Mouse (Mus musculus) midbrain, embryonic 15.5 days (tissue): ENCODE data around the gene Tmem222. TPM values are rescaled to one million over a fixed set of nuclear protein-coding genes. Genes with fewer than 3 reads are reported as not detected.

Experiments
- ATAC-seq: fragments of 200-750 bp; cut with Nextera tagmentation; replicated peaks from 2 replicates; pipeline ENCODE4 v1.8.0; 2017; ENCODE audit warnings: moderate TSS enrichment
- H3K27ac ChIP-seq: fragments of 300-500 bp; sonication (generic); 2 replicates; pipeline ENCODE4 v1.5.1; 2015; ENCODE audit warnings: mild to moderate bottlenecking, inconsistent platforms
- H3K27me3 ChIP-seq: fragments of 300-500 bp; sonication (generic); replicated peaks from 2 replicates; pipeline ENCODE4 v1.6.1; 2015; ENCODE audit warnings: inconsistent platforms
- H3K36me3 ChIP-seq: fragments of 300-500 bp; sonication (generic); replicated peaks from 2 replicates; pipeline ENCODE4 v1.6.1; 2015; ENCODE audit warnings: inconsistent platforms
- H3K4me1 ChIP-seq: fragments of 300-500 bp; sonication (generic); 2 replicates; pipeline ENCODE4 v1.6.1; 2015; ENCODE audit warnings: inconsistent platforms
- H3K4me2 ChIP-seq: fragments of 300-500 bp; sonication (generic); 2 replicates; pipeline ENCODE4 v1.6.1; 2015; ENCODE audit warnings: inconsistent platforms, mild to moderate bottlenecking, moderate library complexity
- H3K4me3 ChIP-seq: fragments of 300-500 bp; sonication (generic); 2 replicates; pipeline ENCODE4 v1.5.1; 2015; ENCODE audit warnings: mild to moderate bottlenecking, inconsistent platforms
- H3K9ac ChIP-seq: fragments of 300-500 bp; sonication (generic); 2 replicates; pipeline ENCODE4 v1.6.1; 2015; ENCODE audit warnings: mild to moderate bottlenecking, inconsistent platforms
- H3K9me3 ChIP-seq: fragments of 300-500 bp; sonication (generic); 2 replicates; pipeline ENCODE4 v1.6.1; 2016; ENCODE audit warnings: inconsistent platforms
- WGBS: fragments of 180-500 bp; shearing (Covaris S2); methylation state at CpG from one replicate; pipeline ENCODE4 v1.1.7; 2015; ENCODE audit warnings: mixed read lengths; 5-methylcytosine and 5-hydroxymethylcytosine counted together
- polyA plus RNA-seq: library from polyadenylated mRNA; unstranded; fragments of >200 nt; fragmentation: Nextera tagmentation; extraction: Ambion mirVana; gene quantifications from 2 replicates; pipeline ENCODE4 v1.2.1, GENCODE M21; 2015

Gene Tmem222
- polyA plus RNA-seq, 1 experiment from 2014 or later = 120 TPM

DNA sequence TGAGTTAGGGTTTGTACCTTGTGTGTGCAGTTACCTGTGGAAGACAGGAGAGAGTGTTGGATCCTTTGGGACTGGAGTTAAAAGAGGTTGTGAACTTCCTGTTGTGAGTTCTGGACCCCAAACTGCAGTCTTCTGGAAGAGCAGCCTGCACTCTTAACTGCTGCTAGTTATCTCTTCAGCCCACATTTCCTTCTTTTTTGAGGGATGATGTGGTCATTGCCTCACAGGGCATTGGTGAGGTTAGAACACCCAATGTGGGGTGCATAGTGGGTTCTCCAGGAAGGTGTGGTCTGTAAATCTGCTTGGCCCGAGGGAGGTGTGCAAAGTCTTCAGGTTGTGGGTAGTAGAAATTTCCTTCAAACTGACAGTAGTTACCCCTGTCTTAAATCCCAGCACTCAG is 33.3 kb downstream of the Tmem222 start:
- WGBS = 74% methylated on average over 1 of the region's 1 CpGs
- H3K27me3 ChIP-seq = peaks cover 75% of the 10 kb centered on the region
- no peak overlapping the region for H3K27ac ChIP-seq
- no peak overlapping the region for H3K4me2 ChIP-seq
- H3K4me3 ChIP-seq = no peak overlapping the region
- H3K4me1 ChIP-seq = peaks cover 11% of the 10 kb centered on the region
- ATAC-seq = no peak
- no peak overlapping the region for H3K9ac ChIP-seq
- H3K9me3 ChIP-seq = no peaks in the 10 kb centered on the region
- H3K36me3 ChIP-seq = no peaks in the 10 kb centered on the region

DNA sequence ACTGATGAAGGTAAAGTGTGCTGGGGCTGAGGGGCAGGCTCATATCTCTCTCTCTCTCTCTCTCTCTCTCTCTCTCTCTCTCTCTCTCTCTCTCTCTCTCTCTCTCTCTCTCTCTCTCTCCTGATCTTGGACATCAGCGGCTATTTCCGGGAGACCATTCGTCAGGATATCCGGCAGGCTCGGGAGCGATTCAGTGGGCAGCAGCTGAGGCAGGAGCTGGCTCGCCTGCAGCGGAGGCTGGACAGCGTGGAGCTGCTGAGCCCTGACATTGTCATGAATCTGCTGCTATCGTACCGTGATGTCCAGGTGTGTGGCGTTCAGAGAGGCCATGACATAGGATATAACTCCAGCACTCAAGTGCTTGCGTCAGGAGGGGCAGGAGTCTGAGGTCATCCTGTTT is 34.1 kb downstream of the Tmem222 start:
- Histone ChIP-seq H3K4me3 (no peak overlapping the region), H3K9me3 (no peaks in the 10 kb centered on the region), H3K27me3 (peaks cover 73% of the 10 kb centered on the region), H3K27ac (no peak overlapping the region), H3K4me1 (peaks cover 11% of the 10 kb centered on the region), H3K9ac (no peak overlapping the region), H3K36me3 (no peaks in the 10 kb centered on the region), H3K4me2 (no peak overlapping the region)
- WGBS = 66% methylated on average over 13 of the region's 13 CpGs
- no peak for ATAC-seq

DNA sequence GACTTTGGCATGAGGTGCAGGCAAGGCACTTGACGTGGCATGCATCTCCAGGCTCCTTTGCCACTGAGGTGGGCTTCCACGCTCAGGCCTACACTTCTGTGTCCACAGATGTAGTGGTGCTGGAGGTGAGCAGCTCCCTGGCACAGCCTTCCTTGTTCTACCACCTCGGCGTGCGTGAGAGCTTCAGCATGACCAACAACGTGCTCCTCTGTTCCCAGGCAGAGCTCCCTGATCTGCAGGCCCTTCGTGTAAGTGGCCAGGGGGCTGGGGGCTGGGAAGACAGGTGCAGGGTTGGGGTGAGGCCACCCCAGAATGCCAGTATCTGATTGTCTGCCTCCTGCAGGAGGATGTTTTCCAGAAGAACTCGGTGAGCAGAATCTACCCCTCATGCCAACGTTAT is 34.9 kb downstream of the Tmem222 start:
- WGBS = 62% methylated on average over 9 of the region's 9 CpGs
- no peak overlapping the region for H3K4me3 ChIP-seq
- no peaks in the 10 kb centered on the region for H3K36me3 ChIP-seq
- no peak for ATAC-seq
- no peak overlapping the region for H3K27ac ChIP-seq
- H3K4me1 ChIP-seq = peaks cover 11% of the 10 kb centered on the region
- H3K27me3 ChIP-seq = peaks cover 65% of the 10 kb centered on the region
- no peaks in the 10 kb centered on the region for H3K9me3 ChIP-seq
- no peak overlapping the region for H3K9ac ChIP-seq
- no peak overlapping the region for H3K4me2 ChIP-seq

DNA sequence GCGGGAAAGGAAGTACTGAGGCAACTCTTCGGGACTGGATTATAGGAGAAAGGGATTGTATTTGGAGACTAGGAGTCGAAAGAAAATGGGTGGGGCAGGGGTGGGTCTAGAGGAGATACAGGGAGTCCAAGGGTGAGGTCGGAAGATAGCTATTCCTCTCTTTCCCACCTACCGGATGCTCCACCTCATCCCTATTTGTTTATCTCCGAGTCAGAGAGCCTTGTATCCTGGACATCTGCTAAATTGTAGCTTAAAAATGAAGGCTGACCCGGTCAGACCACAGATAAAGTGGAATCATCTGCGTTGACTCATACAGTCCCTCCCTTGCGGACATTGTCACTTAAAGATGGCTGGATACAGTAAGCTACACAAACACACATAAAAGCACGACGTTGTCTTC is 35.7 kb downstream of the Tmem222 start:
- Histone ChIP-seq H3K9me3 (no peaks in the 10 kb centered on the region), H3K4me3 (peak overlapping the region; percentile 49), H3K27me3 (peaks cover 58% of the 10 kb centered on the region), H3K4me2 (peak overlapping the region; percentile 74), H3K27ac (no peak overlapping the region), H3K9ac (no peak overlapping the region), H3K4me1 (peaks cover 11% of the 10 kb centered on the region), H3K36me3 (no peaks in the 10 kb centered on the region)
- ATAC-seq = 0 out of 2 replicates have a peak, but pooled peaks have one; percentile 5
- WGBS = 39% methylated on average over 11 of the region's 11 CpGs

DNA sequence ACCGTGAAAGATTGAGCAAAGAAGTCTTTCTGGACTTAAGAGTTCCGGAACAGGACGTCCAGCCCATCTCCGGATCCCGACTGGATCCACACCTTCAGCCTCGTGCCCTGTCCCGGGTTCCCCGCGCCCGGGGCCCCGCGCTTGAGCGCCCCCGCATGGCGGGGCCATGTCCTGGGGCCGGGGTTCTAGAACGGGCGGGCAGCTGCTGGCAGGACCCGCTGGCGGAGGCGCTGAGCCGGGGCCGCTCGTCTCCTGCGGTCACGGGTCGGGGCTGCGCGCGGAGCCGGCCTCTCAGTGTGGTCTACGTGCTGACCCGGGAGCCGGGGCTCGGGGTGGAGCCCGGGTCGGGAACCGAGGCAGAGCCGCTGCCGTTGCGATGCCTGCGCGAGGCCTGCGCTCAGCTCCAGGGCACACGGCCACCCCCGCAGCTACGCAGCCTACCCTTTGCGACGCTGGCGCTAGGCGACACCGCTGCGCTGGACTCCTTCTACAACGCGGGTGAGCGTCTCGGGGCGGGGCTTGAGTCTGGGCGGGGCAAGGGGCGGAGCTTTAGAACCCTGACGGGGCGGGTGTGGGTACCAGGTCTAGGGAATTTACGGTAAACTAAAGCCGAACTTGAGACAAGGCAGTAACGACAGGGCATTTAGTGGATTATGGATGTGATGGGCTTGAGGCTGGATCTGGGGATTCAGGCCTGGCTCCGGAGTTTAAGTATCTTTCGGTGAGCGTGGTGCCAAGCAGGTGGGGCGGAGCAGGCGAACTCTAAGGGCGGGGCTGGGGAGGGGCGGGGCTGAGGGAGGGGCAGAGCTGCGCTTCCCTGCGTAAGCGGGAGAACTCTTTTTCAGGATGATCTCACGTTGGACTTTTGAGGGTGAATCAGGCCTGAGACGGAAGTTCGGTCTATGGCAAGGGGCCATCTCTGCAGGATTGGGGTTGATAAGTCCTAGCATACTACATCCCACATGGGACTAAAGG is 36.4 kb downstream of the Tmem222 start:
- Histone ChIP-seq H3K4me3 (peak overlapping the region; percentile 49), H3K27me3 (peaks cover 53% of the 10 kb centered on the region), H3K4me1 (peaks cover 11% of the 10 kb centered on the region), H3K9me3 (no peaks in the 10 kb centered on the region), H3K9ac (peak overlapping the region; percentile 36; the same call in 1 of the 2 replicates), H3K27ac (no peak overlapping the region), H3K36me3 (no peaks in the 10 kb centered on the region), H3K4me2 (peak overlapping the region; percentile 74)
- peak; percentile 91 for ATAC-seq
- under 1% methylated on average over 78 of the region's 78 CpGs for WGBS

DNA sequence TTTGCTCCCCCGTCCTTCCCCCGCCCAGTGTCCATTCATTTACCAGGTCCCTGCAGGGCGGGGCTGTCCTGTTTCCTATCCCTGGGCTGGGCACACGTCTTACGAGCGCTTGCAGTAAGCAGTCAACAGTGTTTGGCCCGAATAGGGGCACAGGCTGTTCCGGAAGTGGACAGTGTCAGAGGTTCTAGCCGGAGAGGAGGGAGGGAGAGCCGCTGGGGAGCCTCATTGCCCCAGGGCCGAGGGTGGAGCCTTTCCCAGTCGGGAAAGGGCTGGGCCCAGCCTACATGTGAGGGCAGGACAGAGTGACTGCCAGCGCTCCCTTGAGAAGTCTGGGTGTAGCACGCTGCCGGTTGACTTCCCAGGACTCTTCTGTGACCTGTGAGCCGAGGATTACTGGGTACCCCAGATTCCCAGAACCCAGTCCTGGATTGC is 37.1 kb downstream of the Tmem222 start, which contains the start of gene Map3k6:
Map3k6 (plus strand) TSS at position 329 of the 432 bp plus-strand sequence.
- Histone ChIP-seq H3K4me3 (peak within 1 kb of the TSS; percentile 49), H3K4me2 (peak within 1 kb of the TSS; percentile 74), H3K9me3 (no peaks in the 10 kb centered on the region), H3K4me1 (peaks cover 11% of the 10 kb centered on the region), H3K27ac (no peak within 1 kb of the TSS), H3K36me3 (no peaks in the 10 kb centered on the region), H3K27me3 (peaks cover 50% of the 10 kb centered on the region), H3K9ac (peak within 1 kb of the TSS; percentile 36; the same call in 1 of the 2 replicates)
- 9% methylated on average over 16 of the region's 16 CpGs for WGBS
- ATAC-seq = 0 out of 2 replicates have a peak, but pooled peaks have one; percentile 21

DNA sequence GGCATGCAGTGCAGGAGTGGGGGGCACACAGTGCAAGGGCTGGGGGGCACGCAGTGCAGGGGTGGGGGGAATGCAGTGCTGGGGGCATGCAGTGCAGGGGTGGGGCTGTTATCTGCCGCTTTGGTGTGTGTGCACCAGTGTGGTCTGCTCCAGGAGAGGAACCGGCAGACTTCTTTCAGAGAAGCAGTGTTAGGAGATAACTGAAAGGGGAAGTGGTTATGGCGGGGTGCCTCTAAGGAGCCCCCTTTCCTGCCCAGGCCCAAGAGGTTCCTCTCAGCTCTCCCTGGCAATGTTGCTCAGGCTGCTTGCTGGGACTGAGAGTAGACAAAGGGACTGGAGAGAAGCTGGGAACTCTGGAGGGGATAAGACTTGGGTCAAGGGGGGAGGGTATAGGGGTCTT is 39.7 kb downstream of the Tmem222 start:
- Histone ChIP-seq H3K27me3 (peaks cover 34% of the 10 kb centered on the region), H3K4me3 (no peak overlapping the region), H3K4me1 (peaks cover 11% of the 10 kb centered on the region), H3K36me3 (no peaks in the 10 kb centered on the region), H3K27ac (no peak overlapping the region), H3K9me3 (no peaks in the 10 kb centered on the region), H3K9ac (no peak overlapping the region), H3K4me2 (no peak overlapping the region)
- ATAC-seq = no peak
- WGBS = 84% methylated on average over 4 of the region's 4 CpGs

DNA sequence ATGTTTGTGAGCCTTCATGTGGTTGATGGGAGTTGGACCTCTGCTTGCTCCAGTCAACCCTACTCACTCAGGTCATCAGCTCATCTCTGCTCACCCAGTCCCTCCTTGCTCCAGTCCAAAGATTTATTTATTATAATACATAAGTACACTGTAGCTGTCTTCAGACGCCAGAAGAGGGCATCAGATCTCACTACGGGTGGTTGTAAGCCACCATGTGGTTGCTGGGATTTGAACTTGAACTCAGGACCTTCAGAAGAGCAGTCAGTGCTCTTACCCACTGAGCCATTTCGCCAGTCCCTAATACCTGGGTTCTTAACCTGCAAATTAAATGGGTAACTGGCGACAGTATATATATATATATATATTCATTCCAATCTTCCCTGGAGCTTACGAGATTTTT is 42.2 kb downstream of the Tmem222 start:
- Histone ChIP-seq H3K9me3 (no peaks in the 10 kb centered on the region), H3K4me1 (no peaks in the 10 kb centered on the region), H3K9ac (no peak overlapping the region), H3K36me3 (no peaks in the 10 kb centered on the region), H3K4me2 (no peak overlapping the region), H3K27ac (no peak overlapping the region), H3K27me3 (peaks cover 13% of the 10 kb centered on the region), H3K4me3 (no peak overlapping the region)
- 76% methylated on average over 5 of the region's 5 CpGs for WGBS
- ATAC-seq = no peak

DNA sequence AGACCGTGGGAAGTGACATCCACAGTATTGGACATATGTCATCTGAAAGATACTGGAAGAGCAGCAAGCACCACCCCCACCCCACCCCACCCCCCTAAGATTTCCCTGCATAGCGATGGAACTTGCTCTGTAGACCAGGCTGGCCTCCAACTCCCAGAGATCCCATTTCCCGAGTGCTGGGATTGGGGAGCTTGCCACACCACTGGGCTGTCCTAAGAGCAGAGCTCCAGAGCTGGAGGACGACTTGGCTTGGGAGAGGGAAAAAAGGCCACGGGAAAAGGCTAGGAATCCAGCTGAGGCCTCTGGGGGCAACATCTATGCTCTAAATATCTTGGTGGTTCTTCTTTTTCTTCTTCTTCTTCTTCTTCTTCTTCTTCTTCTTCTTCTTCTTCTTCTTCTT is 42.8 kb downstream of the Tmem222 start:
- no peak overlapping the region for H3K9ac ChIP-seq
- no peak overlapping the region for H3K4me3 ChIP-seq
- ATAC-seq = no peak
- no peaks in the 10 kb centered on the region for H3K36me3 ChIP-seq
- H3K4me1 ChIP-seq = no peaks in the 10 kb centered on the region
- 61% methylated on average over 5 of the region's 5 CpGs for WGBS
- peaks cover 6% of the 10 kb centered on the region for H3K27me3 ChIP-seq
- H3K4me2 ChIP-seq = no peak overlapping the region
- no peak overlapping the region for H3K27ac ChIP-seq
- H3K9me3 ChIP-seq = no peaks in the 10 kb centered on the region

DNA sequence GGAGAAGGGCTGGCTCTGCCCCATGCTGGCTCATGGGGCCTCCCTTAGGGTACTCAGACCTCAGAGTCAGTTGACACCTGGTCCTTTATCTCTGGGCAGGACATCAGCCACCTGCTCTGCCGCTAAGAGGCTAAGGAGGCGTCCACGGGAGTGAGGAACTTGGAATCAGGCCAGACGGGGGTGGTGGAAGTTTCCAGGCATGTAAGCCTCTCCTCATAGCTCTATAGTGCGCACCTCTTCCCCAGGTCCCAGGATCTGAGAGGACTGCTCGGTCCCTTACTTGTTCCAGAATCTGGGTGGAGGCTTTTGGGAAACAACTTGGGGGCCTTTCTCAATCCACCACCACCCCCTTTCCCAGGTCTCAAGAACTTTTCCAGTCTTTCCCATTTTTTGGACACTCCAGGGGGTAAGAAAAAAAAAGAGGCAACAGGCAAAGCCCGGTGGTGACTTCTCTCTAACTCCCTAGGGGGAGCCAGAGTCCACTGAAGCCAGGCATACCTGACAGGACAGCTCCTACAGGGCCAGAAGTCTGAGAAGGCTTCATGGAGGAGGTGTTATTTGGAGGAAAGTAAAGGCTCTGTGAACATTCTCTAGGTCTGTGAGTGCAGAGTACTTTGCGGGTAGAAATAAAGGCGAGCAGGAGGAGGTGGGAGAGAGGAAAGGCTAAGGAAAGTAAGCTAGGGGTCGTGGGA is 44.2 kb downstream of the Tmem222 start:
- no peaks in the 10 kb centered on the region for H3K9me3 ChIP-seq
- H3K27me3 ChIP-seq = no peaks in the 10 kb centered on the region
- 44% methylated on average over 10 of the region's 10 CpGs for WGBS
- no peaks in the 10 kb centered on the region for H3K36me3 ChIP-seq
- no peak overlapping the region for H3K9ac ChIP-seq
- no peak overlapping the region for H3K27ac ChIP-seq
- ATAC-seq = no peak
- H3K4me3 ChIP-seq = no peak overlapping the region
- H3K4me2 ChIP-seq = no peak overlapping the region
- no peaks in the 10 kb centered on the region for H3K4me1 ChIP-seq

DNA sequence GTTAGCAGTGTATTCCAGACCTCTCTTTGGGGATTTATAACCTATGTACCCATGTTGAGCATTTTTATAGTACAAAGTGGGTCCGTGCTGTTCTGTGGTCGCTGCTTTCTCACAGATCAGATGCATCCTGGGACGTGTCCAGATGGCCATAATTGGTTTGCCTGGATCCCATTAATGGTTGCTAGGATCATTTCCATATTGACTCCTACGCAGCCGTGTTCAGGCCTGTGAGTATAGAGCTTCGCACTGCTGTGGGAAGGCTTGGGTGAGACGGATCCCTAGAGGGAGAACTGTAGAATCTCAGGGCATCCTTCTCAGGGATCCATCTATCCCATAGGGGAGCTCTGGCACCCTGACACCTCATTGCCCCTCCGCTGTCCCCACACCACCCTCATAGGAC is 48.0 kb downstream of the Tmem222 start:
- no peaks in the 10 kb centered on the region for H3K36me3 ChIP-seq
- no peaks in the 10 kb centered on the region for H3K27me3 ChIP-seq
- no peak for ATAC-seq
- no peak overlapping the region for H3K4me2 ChIP-seq
- no peak overlapping the region for H3K27ac ChIP-seq
- H3K9ac ChIP-seq = no peak overlapping the region
- H3K9me3 ChIP-seq = no peaks in the 10 kb centered on the region
- no peak overlapping the region for H3K4me3 ChIP-seq
- 58% methylated on average over 8 of the region's 8 CpGs for WGBS
- H3K4me1 ChIP-seq = no peaks in the 10 kb centered on the region

DNA sequence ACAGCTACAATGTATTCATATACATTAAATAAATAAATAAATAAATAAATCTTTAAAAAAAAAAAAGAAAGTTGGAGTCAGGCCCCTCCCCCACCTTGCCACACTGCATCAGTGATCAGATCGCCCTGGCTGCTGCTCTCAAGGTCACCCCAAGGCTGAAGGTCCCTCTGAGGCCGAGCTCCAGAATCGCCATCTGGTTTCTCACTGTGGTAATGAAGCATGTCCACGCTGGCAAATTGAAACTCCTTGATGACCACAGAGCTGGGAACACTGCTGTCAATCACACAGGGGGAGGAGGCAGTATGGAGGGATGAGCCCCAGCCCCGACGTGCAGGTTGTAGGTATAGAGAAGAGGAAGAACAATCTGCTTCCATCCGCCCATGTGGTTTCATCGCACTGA is 50.0 kb downstream of the Tmem222 start:
- no peak overlapping the region for H3K9ac ChIP-seq
- H3K9me3 ChIP-seq = no peaks in the 10 kb centered on the region
- H3K27me3 ChIP-seq = no peaks in the 10 kb centered on the region
- H3K4me2 ChIP-seq = no peak overlapping the region
- no peaks in the 10 kb centered on the region for H3K36me3 ChIP-seq
- H3K4me3 ChIP-seq = no peak overlapping the region
- WGBS = 50% methylated on average over 8 of the region's 8 CpGs
- ATAC-seq = no peak
- H3K4me1 ChIP-seq = peaks cover 2% of the 10 kb centered on the region; the same call in 1 of the 2 replicates
- H3K27ac ChIP-seq = no peak overlapping the region
